Mouse (Mus musculus) urinary bladder, postnatal 25 days (tissue): ENCODE measurements around the gene Ldlrad2.
"Not testable (repeated sequence)": the region's sequence is repeated elsewhere in the genome, so short reads cannot be mapped to it uniquely, and the experiment has no call there.

Experiments used
- DNase-seq: peaks from one replicate; pipeline ENCODE4 v3.0.0; 2022; ENCODE audit warnings: low spot score

Ldlrad2 gene

GRCm38 (mm10) chr4:137574469-137574868 lies at the start of gene Ldlrad2:
Gene Ldlrad2 (minus strand): TSS chr4:137574569.
- DNase-seq: no peak

GRCm38 (mm10) chr4:137622847-137623246 lies 48.5 kb upstream of the Ldlrad2 start:
- no peak for DNase-seq

- DNase-seq: no peak
Measured at GRCm38 (mm10) chr4:137610256-137610655, 35.9 kb upstream of the Ldlrad2 start.

- peak; percentile 11 for DNase-seq
Measured at GRCm38 (mm10) chr4:137609702-137610101, 35.3 kb upstream of the Ldlrad2 start.

- DNase-seq: no peak
Measured at GRCm38 (mm10) chr4:137609281-137609680, 34.9 kb upstream of the Ldlrad2 start.

- DNase-seq: no peak
Measured at GRCm38 (mm10) chr4:137607023-137607422, 32.7 kb upstream of the Ldlrad2 start.

GRCm38 (mm10) chr4:137603449-137604171 lies 29.2 kb upstream of the Ldlrad2 start:
- DNase-seq: no peak

- no peak for DNase-seq
Measured at GRCm38 (mm10) chr4:137598577-137598976, 24.2 kb upstream of the Ldlrad2 start.

GRCm38 (mm10) chr4:137597098-137597630 lies 22.8 kb upstream of the Ldlrad2 start:
- no peak for DNase-seq

- DNase-seq: peak; percentile 11
Measured at GRCm38 (mm10) chr4:137594496-137595270, 20.3 kb upstream of the Ldlrad2 start.

GRCm38 (mm10) chr4:137593601-137594495 lies 19.5 kb upstream of the Ldlrad2 start, which contains the start of gene Usp48:
Gene Usp48 (plus strand): TSS chr4:137593755.
- peak; percentile 98 for DNase-seq

GRCm38 (mm10) chr4:137590961-137591360 lies 16.6 kb upstream of the Ldlrad2 start:
- no peak for DNase-seq

- DNase-seq: no peak
Measured at GRCm38 (mm10) chr4:137589586-137589985, 15.2 kb upstream of the Ldlrad2 start.

GRCm38 (mm10) chr4:137589095-137589494 lies 14.7 kb upstream of the Ldlrad2 start:
- not testable (repeated sequence) for DNase-seq

- no peak for DNase-seq
Measured at GRCm38 (mm10) chr4:137581815-137582214, 7.4 kb upstream of the Ldlrad2 start.

GRCm38 (mm10) chr4:137580299-137580698 lies 5.9 kb upstream of the Ldlrad2 start:
- DNase-seq: no peak

GRCm38 (mm10) chr4:137579789-137580188 lies 5.4 kb upstream of the Ldlrad2 start:
- DNase-seq: no peak

- DNase-seq: peak; percentile 38
Measured at GRCm38 (mm10) chr4:137578181-137578845, 3.9 kb upstream of the Ldlrad2 start.

GRCm38 (mm10) chr4:137577486-137577885 lies 3.1 kb upstream of the Ldlrad2 start:
- DNase-seq: no peak

- no peak for DNase-seq
Measured at GRCm38 (mm10) chr4:137569873-137570272, 4.5 kb downstream of the Ldlrad2 start.

- no peak for DNase-seq
Measured at GRCm38 (mm10) chr4:137556673-137557210, 17.6 kb downstream of the Ldlrad2 start.
